Mouse (Mus musculus) heart, embryonic 14.5 days (tissue): ENCODE results near the gene Neto2. TPM values are rescaled to one million over a fixed set of nuclear protein-coding genes. Genes with fewer than 3 reads are reported as not detected.

Experiments
- ATAC-seq: fragments of 200-750 bp; cut with Nextera tagmentation; 2 replicates; pipeline ENCODE4 v1.8.0; 2017; ENCODE audit warnings: low read depth, moderate TSS enrichment; ENCODE audit not compliant: insufficient number of reproducible peaks, insufficient read depth, low FRiP score
- H3K27ac ChIP-seq, 2 experiments: fragments of 200-500 bp in 1 of 2; fragments of 300-500 bp in 1 of 2; sonication (generic) in 1 of 2; replicated peaks in 1 of 2; 2 replicates each; pipeline ENCODE4 v1.5.1; 2012 to 2014; ENCODE audit warnings: low read depth in 2 of 2, low read length in 2 of 2, control low read depth in 1 of 2, mild to moderate bottlenecking in 1 of 2, mixed read lengths in 1 of 2; ENCODE audit not compliant: control insufficient read depth in 1 of 2, insufficient read depth in 1 of 2
- H3K27me3 ChIP-seq: fragments of 300-500 bp; sonication (generic); 2 replicates; pipeline ENCODE4 v1.6.1; 2014; ENCODE audit warnings: mild to moderate bottlenecking, low read length, control low read depth; ENCODE audit not compliant: control insufficient read depth, insufficient read depth
- H3K36me3 ChIP-seq: fragments of 300-500 bp; sonication (generic); 2 replicates; pipeline ENCODE4 v1.6.1; 2014; ENCODE audit warnings: mild to moderate bottlenecking, control low read depth, low read length, mixed read lengths; ENCODE audit not compliant: control insufficient read depth, insufficient read depth
- H3K4me1 ChIP-seq, 2 experiments: fragments of 200-500 bp in 1 of 2; fragments of 300-500 bp in 1 of 2; sonication (generic) in 1 of 2; 2 replicates each; pipeline ENCODE4 v1.6.1; 2012 to 2014; ENCODE audit warnings: low read length in 2 of 2, control low read depth in 1 of 2, mixed read lengths in 1 of 2; ENCODE audit not compliant: control insufficient read depth in 2 of 2, insufficient read depth in 2 of 2
- H3K4me2 ChIP-seq: fragments of 300-500 bp; sonication (generic); 2 replicates; pipeline ENCODE4 v1.6.1; 2014; ENCODE audit warnings: mild to moderate bottlenecking, low read length
- H3K4me3 ChIP-seq, 2 experiments: fragments of 200-500 bp in 1 of 2; fragments of 300-500 bp in 1 of 2; sonication (generic) in 1 of 2; 2 replicates each; pipeline ENCODE4 v1.5.1; 2012 to 2014; ENCODE audit warnings: low read length in 2 of 2, mild to moderate bottlenecking in 2 of 2, control low read depth in 1 of 2, low read depth in 1 of 2, moderate library complexity in 1 of 2; ENCODE audit not compliant: control insufficient read depth in 1 of 2, insufficient read depth in 1 of 2
- H3K9ac ChIP-seq: fragments of 300-500 bp; sonication (generic); 2 replicates; pipeline ENCODE4 v1.6.1; 2014; ENCODE audit warnings: mild to moderate bottlenecking, low read length
- H3K9me3 ChIP-seq: fragments of 300-500 bp; sonication (generic); 2 replicates; pipeline ENCODE4 v1.6.1; 2016; ENCODE audit warnings: low read length, control low read depth; ENCODE audit not compliant: control insufficient read depth
- WGBS: fragments of 180-500 bp; shearing (Covaris S2); extraction: QIAGEN DNeasy Blood & Tissue Kit; methylation state at CpG from one replicate; pipeline ENCODE4 v1.1.7; 2014; 5-methylcytosine and 5-hydroxymethylcytosine counted together
- microRNA-seq: library from miRNA; unstranded; fragments of <30 nt; microRNA quantifications from one replicate; pipeline ENCODE4, GENCODE M21; 2016
- polyA plus RNA-seq: library from polyadenylated mRNA; unstranded; fragments of >200 nt; fragmentation: Nextera tagmentation; extraction: Ambion mirVana; gene quantifications from 2 replicates; pipeline ENCODE4 v1.2.1, GENCODE M21; 2014

Neto2 gene
- polyA plus RNA-seq, 1 experiment from 2014 or later: 4.5 TPM

DNA sequence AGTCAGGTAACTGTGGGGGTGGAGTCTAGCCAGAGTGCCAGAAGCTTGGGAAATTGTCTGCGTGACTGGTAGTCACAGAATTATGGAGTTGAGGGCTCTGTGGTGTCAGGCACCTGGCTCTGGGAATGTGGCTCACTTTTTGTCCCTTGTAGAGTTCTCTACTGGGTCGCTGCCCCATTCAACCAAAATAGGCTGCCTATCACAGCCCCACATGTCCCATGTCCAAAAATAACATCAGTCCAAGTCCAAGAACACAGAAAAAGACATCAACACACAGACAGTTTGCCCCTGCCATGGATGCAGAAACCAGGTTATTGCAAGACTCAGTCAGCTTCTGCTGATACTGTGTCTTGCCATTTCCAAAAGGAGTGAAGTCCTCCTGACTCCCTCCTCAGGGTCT, 112.1 kb downstream of the Neto2 start:
- H3K36me3 ChIP-seq: no peaks in the 10 kb centered on the region
- no peak overlapping the region for H3K27ac ChIP-seq
- no peak overlapping the region for H3K4me2 ChIP-seq
- H3K9me3 ChIP-seq: no peaks in the 10 kb centered on the region
- no peak for ATAC-seq
- no peak overlapping the region for H3K4me3 ChIP-seq
- no peaks in the 10 kb centered on the region for H3K27me3 ChIP-seq
- H3K4me1 ChIP-seq: 0 out of 4 replicates have a peak, but pooled peaks cover 0 to 2% of the 10 kb centered on the region in 2 experiments
- no peak overlapping the region for H3K9ac ChIP-seq
- 53% methylated on average over 2 of the region's 2 CpGs for WGBS

Small RNAs within 50 kb of the gene (microRNA-seq; reads per million reads assigned to microRNA genes)
- not detected for gene Mir8109

Other genes with a start within 250 kb of the Neto2 start
- 6.3 and 7.7 TPM in 2 replicates for gene Gpt2, start 208.3 kb downstream of the Neto2 start, polyA plus RNA-seq
- 130 and 141 TPM in 2 replicates for gene Dnaja2, start 145.6 kb downstream of the Neto2 start, polyA plus RNA-seq
- gene Itfg1, start 140.0 kb upstream of the Neto2 start, polyA plus RNA-seq: 83.7 and 90.1 TPM in 2 replicates
- 59.9 and 60.7 TPM in 2 replicates for gene Phkb, start 140.0 kb upstream of the Neto2 start, polyA plus RNA-seq